Mouse (Mus musculus) inflammation-experienced regulatory T-cells, adult 6 months (primary cell): Measurements from ENCODE around the gene Tomt. TPM values are rescaled to one million over a fixed set of nuclear protein-coding genes. Genes with fewer than 3 reads are reported as not detected.
A peak's percentile ranks its signal among the peaks of the same experiment; 100 is the strongest.
"Not testable (repeated sequence)": the region's sequence is repeated elsewhere in the genome, so short reads cannot be mapped to it uniquely, and the experiment has no call there.

Experiments used
- ATAC-seq: one replicate; pipeline ENCODE4 v1.8.0; 2017
- polyA plus RNA-seq, 3 experiments: library from polyadenylated mRNA; unstranded; fragments of 100-300 nt; shearing (Covaris generic); gene quantifications; one replicate each; pipeline ENCODE4 v1.2.1; 2017

The Tomt gene
- polyA plus RNA-seq, result under 1 TPM in 2 of 3 experiments, not detected in 1; 0.26 to 0.83 TPM

DNA sequence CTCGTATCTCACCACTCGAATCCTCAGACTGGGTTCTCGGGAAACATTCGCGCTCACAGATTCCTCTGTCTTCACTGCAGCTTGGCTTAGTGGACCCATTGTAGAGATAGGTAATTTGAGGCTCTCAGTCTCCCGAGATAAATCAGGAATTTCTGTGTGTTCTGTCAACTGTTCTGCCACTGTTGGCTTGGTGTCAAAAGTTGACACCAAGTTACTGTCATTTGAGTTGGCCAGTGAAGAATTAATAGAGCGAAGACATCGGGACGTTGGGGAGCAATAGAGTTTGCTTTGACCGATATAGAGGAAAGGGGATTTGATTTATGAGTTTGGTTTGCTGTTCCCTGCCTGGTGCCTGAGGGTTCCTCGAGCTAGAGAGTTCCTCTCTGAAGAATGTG lies at the start of gene Tomt:
Gene Tomt (minus strand): TSS at position 73 of the 395 bp plus-strand sequence.
- ATAC-seq, result peak; percentile 6

- no peak for ATAC-seq
These were observed 49.7 kb upstream of the Tomt start for GRCm38 (mm10) chr7:101955862-101956261.

DNA sequence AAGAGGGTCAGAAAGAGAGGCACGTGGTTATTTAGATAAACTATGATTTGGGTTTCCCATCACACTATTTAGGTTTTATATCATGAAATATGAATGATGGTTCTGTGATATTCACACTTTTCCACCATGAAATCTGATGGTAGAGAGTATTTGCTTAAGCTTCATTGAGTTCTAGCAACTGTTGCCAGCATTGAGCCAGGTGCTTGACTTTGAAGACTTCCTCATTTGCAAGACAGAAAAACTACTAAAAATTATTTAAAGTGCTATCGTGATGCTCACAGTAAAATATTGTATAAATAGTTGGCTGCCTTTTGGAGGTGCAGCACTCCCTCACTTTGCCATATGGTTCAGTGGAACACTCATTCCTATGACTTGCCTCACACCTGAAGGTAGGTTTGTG lies 49.1 kb upstream of the Tomt start:
- ATAC-seq, result no peak

GRCm38 (mm10) chr7:101954163-101954562 lies 48.0 kb upstream of the Tomt start:
- no peak for ATAC-seq

DNA sequence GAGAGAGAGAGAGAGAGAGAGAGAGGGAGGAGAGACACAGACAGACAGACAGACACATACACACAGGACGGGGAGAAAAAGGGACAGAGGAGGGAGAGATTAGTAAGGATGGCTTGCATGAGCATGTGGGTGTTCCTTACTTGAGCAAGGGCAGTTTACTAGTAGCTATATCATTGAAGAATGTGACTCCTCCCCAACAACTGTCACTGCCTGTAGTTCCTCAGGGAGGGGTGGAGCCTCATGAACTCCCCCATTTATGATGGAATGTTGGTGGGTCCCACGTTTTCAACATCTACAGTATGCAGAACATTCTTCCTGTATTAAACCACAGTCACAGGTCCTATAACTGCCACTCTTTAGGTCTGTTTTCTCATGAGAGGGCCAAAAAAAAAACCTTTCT lies 45.9 kb upstream of the Tomt start:
- ATAC-seq, result no peak

DNA sequence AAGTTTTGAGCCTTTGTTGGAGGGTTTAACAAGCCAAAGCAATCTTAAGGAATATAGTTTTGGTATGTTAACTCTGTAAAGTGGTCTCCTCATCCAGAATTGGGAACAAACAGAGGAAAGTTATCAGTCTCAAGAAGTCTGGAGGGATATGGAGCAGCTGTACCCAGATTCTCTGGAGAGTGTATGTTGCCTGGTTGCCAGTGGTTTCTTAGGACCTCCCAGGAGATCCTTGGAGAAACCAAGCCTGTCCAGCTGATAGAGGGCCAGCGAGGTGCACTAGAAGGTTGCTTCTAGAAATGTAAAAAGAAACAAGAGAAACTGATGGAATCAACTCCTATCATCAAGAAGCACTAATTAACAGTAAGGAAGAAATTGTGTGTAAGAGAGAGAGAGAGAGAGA lies 45.5 kb upstream of the Tomt start:
- no peak for ATAC-seq

- ATAC-seq, result peak; percentile 52
These were observed 42.8 kb upstream of the Tomt start for GRCm38 (mm10) chr7:101949008-101949407.

- no peak for ATAC-seq
These were observed 33.6 kb upstream of the Tomt start for GRCm38 (mm10) chr7:101939758-101940157.

DNA sequence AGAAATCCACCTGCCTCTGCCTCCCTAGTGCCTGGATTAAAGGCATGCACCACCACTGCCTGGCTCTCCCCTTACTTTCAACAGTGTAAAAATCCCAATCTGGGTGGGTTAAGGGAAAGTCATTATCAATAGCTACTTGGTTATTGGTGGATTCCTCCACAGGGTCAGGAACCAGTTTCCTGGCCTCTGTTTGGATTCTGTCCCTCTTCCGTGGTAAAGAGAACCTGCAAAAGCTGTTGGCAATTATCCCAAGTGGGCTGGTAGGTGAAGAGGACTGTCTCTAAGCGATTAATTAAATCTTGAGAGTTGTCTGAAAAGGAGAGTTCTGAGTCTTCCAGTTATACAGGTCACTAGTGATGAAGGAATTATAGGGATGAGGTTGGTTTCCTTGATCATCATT lies 32.2 kb upstream of the Tomt start:
- ATAC-seq, result no peak

- no peak for ATAC-seq
These were observed 31.4 kb upstream of the Tomt start for GRCm38 (mm10) chr7:101937569-101937968.

DNA sequence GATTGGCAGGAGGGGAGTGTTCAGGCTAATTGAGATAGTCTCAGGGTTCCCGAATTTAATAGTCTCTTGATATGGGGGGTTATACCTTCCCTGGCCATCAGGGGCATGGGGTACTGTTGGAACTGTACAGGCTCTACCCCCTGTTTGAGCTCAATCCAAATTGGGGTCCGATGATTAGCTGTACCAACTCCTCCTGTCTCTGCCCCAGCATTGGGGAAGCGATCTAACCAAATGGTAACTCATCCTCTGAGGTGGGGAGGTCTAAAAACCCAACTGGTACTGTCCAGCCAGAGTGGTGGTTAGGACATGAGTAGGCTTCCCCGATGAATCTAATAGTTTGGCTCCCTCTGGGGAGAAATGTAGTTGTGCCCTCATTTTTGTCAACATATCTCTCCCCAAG lies 30.8 kb upstream of the Tomt start:
- no peak for ATAC-seq

GRCm38 (mm10) chr7:101935957-101936356 lies 29.8 kb upstream of the Tomt start:
- ATAC-seq, result no peak

DNA sequence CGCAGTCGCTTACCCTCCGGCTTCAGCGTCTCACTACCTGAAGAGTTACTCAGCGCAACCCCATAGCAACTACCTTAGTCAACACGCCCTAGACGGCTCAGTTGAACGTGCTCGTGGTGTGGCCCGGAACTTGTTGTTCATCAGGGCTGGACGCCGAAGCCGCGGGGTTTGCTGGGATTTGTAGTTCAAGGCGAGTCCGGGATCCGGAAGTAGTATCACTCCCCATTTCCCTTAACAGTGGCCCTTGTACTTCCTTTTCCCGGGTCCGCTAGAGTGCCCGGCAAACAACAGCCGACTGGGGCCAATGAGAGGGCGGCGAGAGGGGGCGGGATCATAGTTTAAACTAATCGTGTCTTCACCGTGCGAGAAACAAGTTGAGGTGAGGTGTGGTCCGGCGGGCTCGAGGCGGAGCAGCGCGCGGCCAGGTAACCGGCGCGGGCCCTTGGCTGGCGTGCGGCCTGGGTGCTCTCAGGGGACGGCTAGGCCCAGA lies 27.6 kb upstream of the Tomt start, which contains the start of the genes Lrrc51 and Numa1:
Gene Lrrc51 (minus strand): TSS at position 145 of the 490 bp plus-strand sequence.
Gene Numa1 (plus strand): TSS at position 361 of the 490 bp plus-strand sequence.
- ATAC-seq, result peak; percentile 99

- ATAC-seq, result no peak
These were observed 27.1 kb upstream of the Tomt start for GRCm38 (mm10) chr7:101933300-101933699.

DNA sequence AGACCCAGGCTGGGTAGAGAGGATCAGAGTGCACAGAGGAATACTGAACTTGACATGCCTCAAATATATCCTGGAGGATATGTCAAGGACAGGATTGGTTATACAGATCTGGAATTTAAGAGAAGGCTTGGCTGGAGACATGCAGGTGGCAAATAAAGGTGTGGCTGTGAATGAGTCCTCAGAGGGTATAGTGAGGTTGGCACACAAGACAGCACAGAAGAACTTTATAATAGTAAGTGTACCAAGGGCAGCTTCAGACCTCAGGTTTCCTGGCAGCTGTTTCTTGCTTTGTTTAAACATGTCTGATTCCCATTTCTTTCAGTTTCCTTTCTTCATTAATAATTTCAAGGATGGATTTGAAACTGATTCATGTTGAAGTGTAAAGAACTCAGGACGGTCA lies 26.4 kb upstream of the Tomt start:
- ATAC-seq, result no peak

GRCm38 (mm10) chr7:101928093-101928492 lies 21.9 kb upstream of the Tomt start:
- ATAC-seq, result no peak

DNA sequence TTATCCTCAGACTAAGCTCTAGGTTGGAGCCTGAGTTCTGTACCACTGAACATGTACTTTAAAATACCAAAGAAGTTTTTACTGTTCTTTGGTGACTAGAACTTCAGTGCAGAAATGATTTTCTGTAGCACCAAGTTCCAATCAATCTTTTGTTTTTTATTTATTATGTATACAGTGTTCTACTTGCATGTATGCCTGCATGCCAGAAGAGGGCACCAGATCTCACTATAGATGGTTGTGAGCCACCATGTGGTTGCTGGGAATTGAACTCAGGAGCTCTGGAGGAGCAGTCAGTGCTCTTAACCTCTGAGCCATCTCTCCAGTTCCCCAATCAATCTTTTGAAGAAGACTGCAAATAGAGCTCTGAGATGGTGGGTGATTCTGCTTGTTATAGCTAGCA lies 19.7 kb upstream of the Tomt start:
- ATAC-seq, result not testable (repeated sequence)

DNA sequence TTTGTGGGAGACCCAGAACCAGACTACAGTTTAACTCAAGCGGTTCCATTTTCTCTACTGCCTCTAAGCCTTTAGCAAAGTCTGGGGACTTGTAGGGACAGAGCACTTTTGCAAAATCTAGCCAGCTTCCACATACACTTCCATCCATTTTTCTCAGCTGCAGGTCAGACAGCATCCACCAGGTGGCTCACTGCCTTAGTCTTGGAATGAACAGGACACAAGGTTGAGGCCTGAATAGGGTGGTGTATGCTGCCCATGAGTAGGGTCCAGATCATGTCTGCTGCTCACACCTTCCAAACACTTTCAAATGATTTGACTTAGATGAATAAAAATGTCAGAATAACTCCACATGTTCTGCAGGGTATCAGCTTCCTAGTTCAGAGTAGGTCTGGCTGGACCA lies 11.9 kb upstream of the Tomt start:
- peak; percentile 80 for ATAC-seq

GRCm38 (mm10) chr7:101911982-101912381 lies 5.8 kb upstream of the Tomt start:
- ATAC-seq, result no peak

- no peak for ATAC-seq
These were observed 4.0 kb upstream of the Tomt start for GRCm38 (mm10) chr7:101910138-101910537.

DNA sequence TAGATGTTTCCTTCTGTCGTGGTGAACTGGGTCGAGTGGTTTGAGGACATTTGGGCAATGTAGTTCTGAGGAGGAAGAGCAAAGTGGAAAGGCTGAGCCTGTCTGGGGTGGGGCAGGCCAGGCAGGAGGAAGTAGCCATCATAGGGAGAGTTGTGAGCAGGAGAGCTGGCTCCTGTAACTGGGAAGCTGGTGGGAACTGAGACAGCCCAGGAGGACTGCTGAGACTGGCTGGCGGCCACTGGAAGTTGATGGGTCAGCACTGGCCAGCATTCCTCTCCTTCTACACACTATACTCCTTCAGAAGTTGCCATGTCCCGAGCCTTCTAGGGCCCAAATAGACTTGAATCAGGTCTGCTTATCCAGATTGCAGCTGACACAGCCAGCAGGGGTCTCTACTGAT lies 2.2 kb upstream of the Tomt start:
- no peak for ATAC-seq

GRCm38 (mm10) chr7:101906696-101907095 lies 537 bp upstream of the Tomt start:
- no peak for ATAC-seq

DNA sequence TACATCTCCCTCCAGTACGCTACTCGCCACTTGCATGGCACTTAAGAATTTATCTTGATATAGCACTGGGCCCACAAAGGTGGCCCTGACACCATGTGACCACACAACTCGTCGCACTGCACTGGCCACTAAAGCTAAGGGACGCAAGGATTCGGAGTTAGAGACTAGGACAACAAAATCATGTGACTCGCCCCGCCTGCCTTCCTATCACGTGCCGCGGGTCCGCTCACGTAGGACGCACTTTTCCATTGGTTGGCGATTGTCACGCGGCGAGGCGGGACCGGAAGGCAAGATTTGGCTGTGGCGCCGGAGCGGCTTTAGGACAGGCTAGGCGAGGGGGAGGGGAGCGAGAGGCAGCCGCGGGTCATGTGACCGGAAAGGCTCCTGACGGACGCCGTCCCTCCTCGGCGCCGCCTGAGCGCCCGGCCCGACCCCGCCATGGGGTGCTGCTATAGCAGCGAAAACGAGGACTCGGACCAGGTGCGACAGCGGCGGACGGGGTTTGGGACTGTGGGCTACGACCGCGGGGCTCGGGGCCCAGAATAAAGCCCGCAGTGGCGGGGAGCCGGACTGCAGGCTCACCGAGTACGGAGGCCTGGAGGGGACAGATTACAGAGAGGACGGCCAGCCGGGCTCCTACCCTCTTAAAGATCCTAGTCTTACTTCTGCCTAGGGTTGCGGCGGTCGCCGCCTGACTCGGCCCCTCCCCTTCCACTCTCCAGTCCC lies 435 bp downstream of the Tomt start, which contains the start of gene Lamtor1:
Gene Lamtor1 (plus strand): TSS at position 344 of the 726 bp plus-strand sequence.
- ATAC-seq, result peak; percentile 100

- ATAC-seq, result no peak
These were observed 3.3 kb downstream of the Tomt start for GRCm38 (mm10) chr7:101902846-101903245.
